Mouse (Mus musculus) midbrain, embryonic 15.5 days (tissue): ENCODE data around the gene Ggact. TPM values are rescaled to one million over a fixed set of nuclear protein-coding genes. Genes with fewer than 3 reads are reported as not detected.

Experiments
- ATAC-seq: fragments of 200-750 bp; cut with Nextera tagmentation; replicated peaks from 2 replicates; pipeline ENCODE4 v1.8.0; 2017; ENCODE audit warnings: moderate TSS enrichment
- H3K27ac ChIP-seq: fragments of 300-500 bp; sonication (generic); 2 replicates; pipeline ENCODE4 v1.5.1; 2015; ENCODE audit warnings: mild to moderate bottlenecking, inconsistent platforms
- H3K27me3 ChIP-seq: fragments of 300-500 bp; sonication (generic); replicated peaks from 2 replicates; pipeline ENCODE4 v1.6.1; 2015; ENCODE audit warnings: inconsistent platforms
- H3K36me3 ChIP-seq: fragments of 300-500 bp; sonication (generic); replicated peaks from 2 replicates; pipeline ENCODE4 v1.6.1; 2015; ENCODE audit warnings: inconsistent platforms
- H3K4me1 ChIP-seq: fragments of 300-500 bp; sonication (generic); 2 replicates; pipeline ENCODE4 v1.6.1; 2015; ENCODE audit warnings: inconsistent platforms
- H3K4me2 ChIP-seq: fragments of 300-500 bp; sonication (generic); 2 replicates; pipeline ENCODE4 v1.6.1; 2015; ENCODE audit warnings: inconsistent platforms, mild to moderate bottlenecking, moderate library complexity
- H3K4me3 ChIP-seq: fragments of 300-500 bp; sonication (generic); 2 replicates; pipeline ENCODE4 v1.5.1; 2015; ENCODE audit warnings: mild to moderate bottlenecking, inconsistent platforms
- H3K9ac ChIP-seq: fragments of 300-500 bp; sonication (generic); 2 replicates; pipeline ENCODE4 v1.6.1; 2015; ENCODE audit warnings: mild to moderate bottlenecking, inconsistent platforms
- H3K9me3 ChIP-seq: fragments of 300-500 bp; sonication (generic); 2 replicates; pipeline ENCODE4 v1.6.1; 2016; ENCODE audit warnings: inconsistent platforms
- WGBS: fragments of 180-500 bp; shearing (Covaris S2); methylation state at CpG from one replicate; pipeline ENCODE4 v1.1.7; 2015; ENCODE audit warnings: mixed read lengths; 5-methylcytosine and 5-hydroxymethylcytosine counted together
- polyA plus RNA-seq: library from polyadenylated mRNA; unstranded; fragments of >200 nt; fragmentation: Nextera tagmentation; extraction: Ambion mirVana; gene quantifications from 2 replicates; pipeline ENCODE4 v1.2.1, GENCODE M21; 2015

Ggact gene
- 10.3 TPM in 2 replicates for polyA plus RNA-seq

GRCm38 (mm10) chr14:122913657-122914056 lies at the start of gene Ggact:
Gene Ggact, minus strand, starts transcription at chr14:122913757.
- no peak within 1 kb of the TSS for H3K27ac ChIP-seq

GRCm38 (mm10) chr14:122957941-122958340 lies 44.4 kb upstream of the Ggact start:
- H3K9ac ChIP-seq = no peak overlapping the region
- no peaks in the 10 kb centered on the region for H3K27me3 ChIP-seq
- no peak overlapping the region for H3K4me2 ChIP-seq
- H3K27ac ChIP-seq = no peak overlapping the region
- H3K4me3 ChIP-seq = no peak overlapping the region
- H3K36me3 ChIP-seq = peaks cover under 1% of the 10 kb centered on the region; the same call in 1 of the 2 replicates
- H3K9me3 ChIP-seq = no peaks in the 10 kb centered on the region
- peak; percentile 91 for ATAC-seq
- no peaks in the 10 kb centered on the region for H3K4me1 ChIP-seq
- 65% methylated on average over 8 of the region's 8 CpGs for WGBS

More at GRCm38 (mm10) chr14:122913657-122914056, at the start of gene Ggact:
- H3K9me3 ChIP-seq = no peaks in the 10 kb centered on the region
- peak within 1 kb of the TSS; percentile 62 for H3K4me3 ChIP-seq
- peak within 1 kb of the TSS; percentile 61 for H3K9ac ChIP-seq
- ATAC-seq = peak; percentile 30; the same call in 1 of the 2 replicates
- whole genome bisulfite sequencing = 71% methylated on average over 6 of the region's 6 CpGs
- H3K4me1 ChIP-seq = peaks cover 8% of the 10 kb centered on the region
- peak within 1 kb of the TSS; percentile 99 for H3K4me2 ChIP-seq
- 0 out of 2 replicates have a peak, but pooled peaks cover 3% of the 10 kb centered on the region for H3K36me3 ChIP-seq
- H3K27me3 ChIP-seq = peaks cover 15% of the 10 kb centered on the region; the same call in 1 of the 2 replicates

GRCm38 (mm10) chr14:122953331-122953730 lies 39.8 kb upstream of the Ggact start:
- H3K4me2 ChIP-seq = no peak overlapping the region
- 4% methylated on average over 1 of the region's 1 CpGs for WGBS
- H3K4me3 ChIP-seq = no peak overlapping the region
- no peaks in the 10 kb centered on the region for H3K9me3 ChIP-seq
- no peaks in the 10 kb centered on the region for H3K36me3 ChIP-seq
- no peak overlapping the region for H3K9ac ChIP-seq
- no peak overlapping the region for H3K27ac ChIP-seq
- no peaks in the 10 kb centered on the region for H3K27me3 ChIP-seq
- ATAC-seq = peak; percentile 81
- no peaks in the 10 kb centered on the region for H3K4me1 ChIP-seq

GRCm38 (mm10) chr14:122952556-122952955 lies 39.0 kb upstream of the Ggact start:
- Histone ChIP-seq H3K4me3 (no peak overlapping the region), H3K9ac (no peak overlapping the region), H3K27ac (no peak overlapping the region), H3K4me1 (no peaks in the 10 kb centered on the region), H3K36me3 (no peaks in the 10 kb centered on the region), H3K4me2 (no peak overlapping the region), H3K9me3 (no peaks in the 10 kb centered on the region), H3K27me3 (no peaks in the 10 kb centered on the region)
- ATAC-seq = no peak
- WGBS = 62% methylated on average over 1 of the region's 1 CpGs

- no peak overlapping the region for H3K27ac ChIP-seq
- H3K4me1 ChIP-seq = no peaks in the 10 kb centered on the region
- no peak overlapping the region for H3K9ac ChIP-seq
- H3K4me2 ChIP-seq = no peak overlapping the region
- no peaks in the 10 kb centered on the region for H3K9me3 ChIP-seq
- H3K27me3 ChIP-seq = no peaks in the 10 kb centered on the region
- H3K36me3 ChIP-seq = no peaks in the 10 kb centered on the region
- H3K4me3 ChIP-seq = no peak overlapping the region
- ATAC-seq = 0 out of 2 replicates have a peak, but pooled peaks have one; percentile 35
- WGBS = 80% methylated on average over 6 of the region's 6 CpGs
Observed at GRCm38 (mm10) chr14:122951676-122952445, 38.3 kb upstream of the Ggact start.

- no peak overlapping the region for H3K27ac ChIP-seq
- no peak overlapping the region for H3K4me3 ChIP-seq
- H3K9me3 ChIP-seq = no peaks in the 10 kb centered on the region
- ATAC-seq = no peak
- H3K27me3 ChIP-seq = no peaks in the 10 kb centered on the region
- H3K9ac ChIP-seq = no peak overlapping the region
- H3K4me1 ChIP-seq = no peaks in the 10 kb centered on the region
- H3K36me3 ChIP-seq = no peaks in the 10 kb centered on the region
- 92% methylated on average over 1 of the region's 1 CpGs for WGBS
- no peak overlapping the region for H3K4me2 ChIP-seq
Observed at GRCm38 (mm10) chr14:122950915-122951314, 37.4 kb upstream of the Ggact start.

GRCm38 (mm10) chr14:122943475-122943853 lies 29.9 kb upstream of the Ggact start:
- Histone ChIP-seq H3K27ac (0 out of 2 replicates have a peak overlapping the region, but pooled peaks have one; percentile 4), H3K36me3 (peaks cover 18% of the 10 kb centered on the region; the same call in 1 of the 2 replicates), H3K4me1 (0 out of 2 replicates have a peak, but pooled peaks cover 3% of the 10 kb centered on the region), H3K9ac (no peak overlapping the region), H3K4me3 (no peak overlapping the region), H3K4me2 (no peak overlapping the region), H3K27me3 (no peaks in the 10 kb centered on the region), H3K9me3 (no peaks in the 10 kb centered on the region)
- 69% methylated on average over 3 of the region's 3 CpGs for WGBS
- 0 out of 2 replicates have a peak, but pooled peaks have one; percentile 20 for ATAC-seq

GRCm38 (mm10) chr14:122942757-122943474 lies 29.4 kb upstream of the Ggact start:
- Histone ChIP-seq H3K27ac (0 out of 2 replicates have a peak overlapping the region, but pooled peaks have one; percentile 4), H3K27me3 (no peaks in the 10 kb centered on the region), H3K4me1 (0 out of 2 replicates have a peak, but pooled peaks cover 3% of the 10 kb centered on the region), H3K9me3 (no peaks in the 10 kb centered on the region), H3K4me3 (no peak overlapping the region), H3K36me3 (peaks cover 18% of the 10 kb centered on the region; the same call in 1 of the 2 replicates), H3K4me2 (no peak overlapping the region), H3K9ac (no peak overlapping the region)
- whole genome bisulfite sequencing = 60% methylated on average over 4 of the region's 4 CpGs
- peak; percentile 76 for ATAC-seq

GRCm38 (mm10) chr14:122936460-122936859 lies 22.9 kb upstream of the Ggact start:
- H3K4me1 ChIP-seq = no peaks in the 10 kb centered on the region
- no peak overlapping the region for H3K9ac ChIP-seq
- 85% methylated on average over 1 of the region's 1 CpGs for WGBS
- no peaks in the 10 kb centered on the region for H3K9me3 ChIP-seq
- H3K36me3 ChIP-seq = peaks cover 17% of the 10 kb centered on the region; the same call in 1 of the 2 replicates
- no peak overlapping the region for H3K27ac ChIP-seq
- H3K4me3 ChIP-seq = no peak overlapping the region
- no peaks in the 10 kb centered on the region for H3K27me3 ChIP-seq
- no peak overlapping the region for H3K4me2 ChIP-seq
- no peak for ATAC-seq

- H3K9ac ChIP-seq = no peak overlapping the region
- H3K27ac ChIP-seq = no peak overlapping the region
- WGBS = 79% methylated on average over 5 of the region's 5 CpGs
- no peaks in the 10 kb centered on the region for H3K9me3 ChIP-seq
- ATAC-seq = no peak
- H3K36me3 ChIP-seq = 0 out of 2 replicates have a peak, but pooled peaks cover 3% of the 10 kb centered on the region
- no peaks in the 10 kb centered on the region for H3K4me1 ChIP-seq
- H3K4me3 ChIP-seq = no peak overlapping the region
- no peaks in the 10 kb centered on the region for H3K27me3 ChIP-seq
- H3K4me2 ChIP-seq = no peak overlapping the region
Observed at GRCm38 (mm10) chr14:122920011-122920410, 6.5 kb upstream of the Ggact start.

GRCm38 (mm10) chr14:122917676-122918075 lies 4.1 kb upstream of the Ggact start:
- H3K36me3 ChIP-seq = 0 out of 2 replicates have a peak, but pooled peaks cover 3% of the 10 kb centered on the region
- ATAC-seq = no peak

More at GRCm38 (mm10) chr14:122917676-122918075, 4.1 kb upstream of the Ggact start:
- Histone ChIP-seq H3K4me2 (no peak overlapping the region), H3K27ac (no peak overlapping the region), H3K4me1 (peaks cover 7% of the 10 kb centered on the region), H3K27me3 (0 out of 2 replicates have a peak, but pooled peaks cover 6% of the 10 kb centered on the region), H3K9me3 (no peaks in the 10 kb centered on the region), H3K4me3 (no peak overlapping the region), H3K9ac (no peak overlapping the region)
- WGBS = 98% methylated on average over 1 of the region's 1 CpGs
